Mouse (Mus musculus) activated CD4-positive, CD25-positive, alpha-beta regulatory T cell, adult 4 months (primary cell): ENCODE measurements at regions not wholly inside any gene's neighbourhood (a gene's known extent, or its start where the extent isn't known, plus 50 kb on each side); places are given as distances from the start of the nearest gene placed in this dataset.
"Not testable (repeated sequence)": the region's sequence is repeated elsewhere in the genome, so short reads cannot be mapped to it uniquely, and the experiment has no call there.

Source experiments
- ATAC-seq: one replicate; pipeline ENCODE4 v1.8.0; 2017

DNA sequence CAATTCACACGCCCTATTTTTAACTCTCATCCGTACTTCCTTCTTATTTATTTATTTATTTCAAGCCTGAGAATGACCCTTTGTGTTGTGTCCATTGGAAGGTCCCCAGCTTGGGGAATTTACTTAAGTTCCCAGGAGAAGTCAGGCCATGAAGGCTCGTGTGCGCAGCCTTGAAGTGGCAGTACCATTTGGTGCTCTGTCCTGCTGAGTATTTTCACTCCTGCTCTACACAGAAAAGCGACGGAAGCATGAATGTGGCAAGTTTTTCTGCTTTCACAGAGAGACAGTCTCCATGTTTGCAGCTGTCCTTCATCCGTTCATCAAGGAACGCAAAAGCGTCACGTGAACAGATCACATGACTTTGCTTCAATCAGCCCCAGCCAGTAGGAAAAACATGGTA is 610.2 kb upstream of the Clint1 start:
- no peak for ATAC-seq

DNA sequence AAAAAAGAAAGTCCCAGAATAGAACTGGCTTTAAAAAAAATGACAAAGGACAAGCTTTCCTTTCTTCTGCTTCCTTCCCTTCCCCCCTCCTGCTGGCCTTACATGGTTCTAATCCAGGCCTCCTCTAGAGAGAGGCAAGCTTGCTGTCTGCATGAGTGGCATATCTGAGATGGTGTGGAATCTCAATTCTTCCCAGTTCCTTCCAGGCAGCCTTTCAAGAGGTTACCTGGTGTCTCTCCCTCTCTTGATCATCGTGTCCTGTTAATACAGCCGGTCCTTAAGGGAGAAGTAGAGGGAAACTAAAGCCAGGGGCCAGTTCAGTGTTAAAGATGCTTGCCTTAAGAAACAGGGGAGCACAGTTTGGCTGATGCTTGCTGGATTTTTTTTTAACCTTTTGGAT is 607.1 kb upstream of the Clint1 start:
- ATAC-seq, result no peak

- no peak for ATAC-seq
Observed at GRCm38 (mm10) chr11:45256019-45256418, 595.8 kb upstream of the Clint1 start.

DNA sequence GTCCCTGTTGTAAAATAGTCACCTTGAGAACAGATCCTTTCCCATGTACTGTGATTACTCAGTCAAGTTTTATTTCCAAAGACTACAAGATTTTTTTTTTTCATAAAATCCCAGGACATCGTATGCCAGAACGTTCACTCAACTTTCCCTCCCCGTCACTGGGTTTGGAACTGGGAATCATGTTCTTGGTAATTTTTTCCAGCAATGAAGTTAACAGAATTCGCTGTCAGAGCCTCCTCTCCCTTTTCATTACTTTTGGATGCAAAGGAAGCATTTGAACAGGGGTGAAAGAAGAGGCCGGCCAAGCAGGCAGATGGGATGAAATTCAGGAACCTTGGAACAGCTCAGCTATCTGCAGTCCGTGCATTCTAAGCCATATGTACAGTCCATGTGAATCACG is 589.7 kb upstream of the Clint1 start:
- ATAC-seq, result no peak

- no peak for ATAC-seq
Observed at GRCm38 (mm10) chr11:45264001-45264400, 587.9 kb upstream of the Clint1 start.

DNA sequence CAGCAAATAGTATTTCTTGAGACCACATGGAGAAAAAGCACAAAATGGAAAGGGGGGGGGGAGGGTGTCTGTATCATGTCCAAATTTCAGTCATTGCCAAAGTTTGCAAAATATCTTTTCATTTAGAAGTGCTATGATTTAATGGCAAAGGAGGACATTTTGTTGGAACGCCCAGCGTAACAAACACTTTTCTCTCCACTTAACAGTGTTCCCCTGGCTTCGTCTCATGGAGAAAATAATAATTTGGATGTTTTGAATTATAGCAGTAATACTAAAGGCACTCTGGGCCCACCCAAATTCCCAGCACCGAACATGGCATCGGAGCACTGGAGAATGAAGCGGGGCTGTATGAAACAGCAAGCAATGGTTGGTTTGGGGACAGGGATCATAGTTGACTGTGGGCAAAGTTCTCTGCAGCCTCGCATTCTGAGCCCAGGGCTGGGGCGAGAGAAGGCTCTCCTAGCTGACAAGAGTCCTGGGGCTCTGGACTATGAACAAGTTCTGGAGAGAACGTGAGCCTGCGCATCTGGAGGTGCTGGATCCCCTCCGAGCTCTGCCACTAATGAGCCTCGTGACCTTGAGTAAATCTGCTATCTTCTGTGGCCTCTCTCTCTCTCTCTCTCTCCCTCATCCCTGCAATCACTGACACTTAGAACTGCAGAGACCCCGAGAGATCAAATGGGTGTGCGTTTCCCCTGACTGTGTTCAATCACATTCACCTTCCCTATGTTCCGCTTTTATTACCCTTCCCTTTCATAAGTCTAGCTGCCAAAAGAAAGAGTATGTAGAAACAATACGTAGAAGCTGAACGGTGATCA is 586.5 kb upstream of the Clint1 start:
- ATAC-seq, result no peak

- ATAC-seq, result no peak
Observed at GRCm38 (mm10) chr11:45265989-45266302, 585.9 kb upstream of the Clint1 start.

DNA sequence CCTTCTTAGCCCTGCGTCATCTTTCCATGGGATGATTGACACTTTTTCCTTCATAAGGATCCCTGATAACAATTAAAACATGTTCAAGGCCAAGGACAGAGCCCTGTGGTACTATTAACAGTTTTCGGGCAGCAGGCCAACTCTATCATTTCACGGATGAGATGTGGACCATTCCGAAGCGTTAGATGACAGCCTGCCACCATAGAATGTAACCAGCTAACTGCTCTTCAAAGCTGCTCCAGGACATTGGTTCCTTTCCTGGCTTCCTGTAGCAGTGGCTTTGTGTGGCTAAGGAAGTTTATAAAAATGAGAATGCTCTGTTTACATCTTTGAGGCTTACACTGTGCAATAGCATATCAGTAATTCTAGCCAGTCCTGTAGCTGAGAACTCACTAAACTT is 582.6 kb upstream of the Clint1 start:
- no peak for ATAC-seq

GRCm38 (mm10) chr11:45271206-45271605 is 580.6 kb upstream of the Clint1 start:
- no peak for ATAC-seq

DNA sequence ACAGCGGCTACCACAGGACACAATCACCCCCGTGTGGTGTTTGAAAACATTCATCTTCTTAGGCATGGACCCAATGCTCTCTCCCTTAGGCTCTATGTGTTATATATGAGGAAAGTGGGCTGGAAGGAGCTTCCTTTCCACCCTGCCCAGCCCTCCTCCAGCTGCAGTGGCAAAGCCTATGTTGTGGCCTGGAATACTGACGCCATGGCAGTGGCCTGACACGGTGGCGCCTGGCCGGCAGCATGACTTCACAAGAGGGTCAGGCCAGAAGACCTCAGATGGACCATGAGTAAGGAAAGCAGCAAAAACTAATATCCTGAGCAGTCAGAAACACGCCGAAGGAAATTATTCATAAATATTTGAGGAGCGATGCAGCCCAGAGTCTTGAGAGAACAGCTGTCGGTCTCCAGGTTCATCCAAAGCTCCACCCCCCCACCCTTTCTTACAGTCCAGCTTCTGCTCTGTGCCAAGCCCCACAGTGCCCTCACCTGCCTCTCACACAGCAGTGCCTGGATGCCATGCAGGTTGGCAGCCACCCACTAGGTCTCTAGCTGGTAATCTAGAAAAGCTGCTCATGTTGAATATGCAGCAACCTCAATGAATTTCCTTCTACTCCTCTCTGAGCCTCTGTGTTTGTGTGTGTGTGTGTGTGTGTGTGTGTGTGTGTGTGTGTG is 577.3 kb upstream of the Clint1 start:
- ATAC-seq, result no peak

DNA sequence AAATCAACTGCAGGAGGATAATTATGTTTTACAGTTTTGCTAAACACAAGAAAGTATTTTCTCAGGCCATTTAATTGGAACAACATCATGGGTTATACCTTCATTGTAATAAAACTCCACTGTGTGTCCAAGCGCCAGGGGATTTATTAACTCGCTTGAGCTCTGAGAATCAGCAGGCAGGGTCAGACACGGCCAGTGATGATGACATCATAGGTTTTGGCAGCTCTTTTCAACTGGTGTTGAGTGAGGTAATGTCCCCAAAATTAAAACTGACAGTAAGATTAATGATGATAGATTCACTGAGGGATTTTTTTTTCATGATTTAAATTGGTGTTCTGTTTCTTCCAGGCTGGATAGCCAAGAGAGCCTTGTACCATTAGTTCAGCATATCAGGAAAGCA is 576.7 kb upstream of the Clint1 start:
- ATAC-seq, result no peak

GRCm38 (mm10) chr11:45296772-45297171 is 555.1 kb upstream of the Clint1 start:
- no peak for ATAC-seq

GRCm38 (mm10) chr11:45311934-45312333 is 539.9 kb upstream of the Clint1 start:
- ATAC-seq, result no peak

- ATAC-seq, result no peak
Observed at GRCm38 (mm10) chr11:45323766-45324165, 528.1 kb upstream of the Clint1 start.

DNA sequence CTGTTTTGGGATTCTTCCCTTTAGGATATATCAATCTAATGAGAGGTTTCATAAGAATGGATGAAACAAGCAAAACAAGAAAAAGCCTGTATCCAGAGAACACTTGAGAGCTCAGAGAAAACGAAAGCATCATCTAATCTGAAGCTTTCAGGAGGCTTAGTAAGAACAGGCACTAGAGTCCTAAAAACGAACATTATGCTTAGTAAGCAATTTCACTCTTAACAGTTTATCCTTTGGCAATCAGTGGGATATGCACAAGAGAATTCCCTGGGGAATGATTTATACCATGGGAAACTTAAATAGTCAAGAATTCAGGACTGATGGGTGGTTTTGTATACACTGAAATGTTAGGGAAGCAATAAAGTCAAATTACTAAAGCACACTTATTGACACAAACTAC is 521.5 kb upstream of the Clint1 start:
- no peak for ATAC-seq

GRCm38 (mm10) chr11:45333756-45334155 is 518.1 kb upstream of the Clint1 start:
- no peak for ATAC-seq

GRCm38 (mm10) chr11:45349331-45349730 is 502.5 kb upstream of the Clint1 start:
- ATAC-seq, result no peak

GRCm38 (mm10) chr11:45365343-45365742 is 486.5 kb upstream of the Clint1 start:
- ATAC-seq, result no peak

DNA sequence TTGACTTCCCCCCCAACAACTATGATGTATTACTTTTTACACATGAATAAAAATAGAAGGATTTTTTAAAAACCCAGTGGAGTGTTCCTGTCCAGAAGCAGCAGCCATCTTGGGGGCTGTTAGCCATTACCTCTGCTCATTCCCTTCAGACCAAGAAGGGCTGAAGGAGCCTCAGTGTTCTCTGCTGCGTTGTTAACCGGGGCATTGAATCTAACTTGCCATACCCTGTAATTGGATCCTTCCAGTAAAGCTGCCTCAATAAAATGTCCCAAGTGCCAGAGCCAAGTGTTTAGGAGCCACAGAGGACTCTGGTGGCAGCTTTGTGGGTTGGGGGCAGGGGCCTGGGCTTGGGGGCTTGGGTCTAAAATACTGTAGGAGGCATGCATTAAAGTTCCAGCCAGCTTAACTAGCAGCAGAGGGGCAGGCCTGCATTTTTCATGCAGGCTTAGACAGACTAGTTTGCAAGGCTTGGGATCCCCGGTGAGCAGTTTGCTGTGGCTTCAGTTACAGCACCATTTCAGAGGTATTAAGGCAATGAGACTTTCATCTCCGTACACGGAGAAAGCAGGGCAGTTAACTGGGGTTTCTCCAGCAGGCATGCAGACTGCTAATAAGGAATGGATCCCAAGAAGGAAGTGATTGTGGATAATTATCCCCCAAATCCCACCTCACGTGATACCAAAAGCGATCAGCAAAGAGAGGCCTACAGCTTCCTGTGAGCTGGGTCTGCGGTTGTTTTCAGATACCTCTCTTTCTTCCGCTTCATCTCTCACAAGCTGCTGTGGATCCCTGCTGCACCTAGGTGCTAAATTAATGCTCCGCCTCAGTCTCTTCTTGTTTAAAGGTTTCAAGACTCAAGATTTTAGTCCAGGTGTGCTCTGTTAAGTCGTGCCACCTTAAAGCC is 462.4 kb upstream of the Clint1 start:
- ATAC-seq, result no peak

GRCm38 (mm10) chr11:45396009-45396408 is 455.8 kb upstream of the Clint1 start:
- no peak for ATAC-seq

GRCm38 (mm10) chr11:45398188-45398587 is 453.7 kb upstream of the Clint1 start:
- ATAC-seq, result no peak

GRCm38 (mm10) chr11:45404377-45405029 is 447.3 kb upstream of the Clint1 start:
- no peak for ATAC-seq

- ATAC-seq, result not testable (repeated sequence)
Observed at GRCm38 (mm10) chr11:45424066-45424465, 427.8 kb upstream of the Clint1 start.
